Mouse (Mus musculus) G1E (cell line): ENCODE results near the gene Fam131a. TPM values are rescaled to one million over a fixed set of nuclear protein-coding genes. Genes with fewer than 3 reads are reported as not detected.

Source experiments
- ATAC-seq: 2 replicates; pipeline ENCODE4 v1.8.0; 2016; ENCODE audit warnings: mild to moderate bottlenecking; ENCODE audit not compliant: insufficient number of reproducible peaks, poor library complexity, low FRiP score, severe bottlenecking; ENCODE audit errors: extremely low read depth
- DNase-seq: peaks from one replicate; pipeline ENCODE4 v3.0.0; 2012; ENCODE audit warnings: low spot score
- H3K27me3 ChIP-seq: 2 replicates; pipeline ENCODE4 v1.6.1; 2012; ENCODE audit warnings: mild to moderate bottlenecking, low read length, inconsistent platforms; ENCODE audit not compliant: insufficient read depth
- H3K36me3 ChIP-seq: replicated peaks from 2 replicates; pipeline ENCODE3; 2012; ENCODE audit warnings: mild to moderate bottlenecking, inconsistent platforms
- H3K4me1 ChIP-seq: 2 replicates; pipeline ENCODE4 v1.6.1; 2012; ENCODE audit warnings: low read depth, low read length, inconsistent platforms, mixed read lengths; ENCODE audit not compliant: insufficient read depth
- H3K4me3 ChIP-seq: 2 replicates; pipeline ENCODE4 v1.5.1; 2012; ENCODE audit warnings: low read depth, mild to moderate bottlenecking, inconsistent platforms, low read length, moderate library complexity, mixed read lengths
- H3K9me3 ChIP-seq: replicated peaks from 2 replicates; pipeline ENCODE4 v1.6.1; 2012; ENCODE audit warnings: inconsistent platforms
- CTCF ChIP-seq: IDR thresholded peaks from 2 replicates; pipeline ENCODE4 v1.5.1; 2012; ENCODE audit warnings: low read depth, low read length, inconsistent platforms, mixed read lengths
- GATA1 ChIP-seq: IDR thresholded peaks from 2 replicates; pipeline ENCODE4 v1.6.1; 2012; ENCODE audit warnings: borderline replicate concordance, low read length, inconsistent platforms, mixed read lengths
- GATA2 ChIP-seq: IDR thresholded peaks from 2 replicates; pipeline ENCODE4 v1.6.1; 2012; ENCODE audit warnings: low read depth, low read length, inconsistent platforms, borderline replicate concordance
- POLR2AphosphoS5 ChIP-seq: IDR thresholded peaks from 2 replicates; pipeline ENCODE4 v1.6.1; 2012; ENCODE audit warnings: low read depth, low read length, inconsistent platforms; ENCODE audit not compliant: insufficient replicate concordance
- TAL1 ChIP-seq: conservative IDR thresholded peaks from 2 replicates; pipeline ENCODE4 v1.6.1; 2012; ENCODE audit warnings: low read depth, low read length, inconsistent platforms, mixed read lengths
- polyA plus RNA-seq: library from polyadenylated mRNA; stranded (reverse); fragments of >175 nt; gene quantifications from 2 replicates; pipeline ENCODE4 v1.2.3, GENCODE M21; 2012
- total RNA-seq, 2 experiments: library from RNA; stranded (forward) in 1 of 2; stranded (reverse) in 1 of 2; fragments of 200-1000 nt in 1 of 2; fragments of >200 nt in 1 of 2; fragmentation: Nextera tagmentation in 1 of 2; gene quantifications; 2 replicates each; pipeline ENCODE4 v1.2.3; 2014 to 2017

The Fam131a gene
- total and polyA plus RNA-seq, 3 experiments: 1.2 to 10.1 (median 3.9) TPM

GRCm38 (mm10) chr16:20670291-20670690 lies 22.8 kb upstream of the Fam131a start:
- Histone ChIP-seq H3K36me3 (peaks cover 24% of the 10 kb centered on the region), H3K4me3 (no peak overlapping the region), H3K4me1 (peaks cover 25% of the 10 kb centered on the region), H3K27me3 (no peaks in the 10 kb centered on the region), H3K9me3 (no peaks in the 10 kb centered on the region)
- ATAC-seq (no peak), DNase-seq (no peak)
- no peak for TF ChIP-seq TAL1
- no peak for TF ChIP-seq CTCF
- no peak for TF ChIP-seq GATA2
- no peak for TF ChIP-seq GATA1
- no peak for TF ChIP-seq POLR2AphosphoS5

DNA sequence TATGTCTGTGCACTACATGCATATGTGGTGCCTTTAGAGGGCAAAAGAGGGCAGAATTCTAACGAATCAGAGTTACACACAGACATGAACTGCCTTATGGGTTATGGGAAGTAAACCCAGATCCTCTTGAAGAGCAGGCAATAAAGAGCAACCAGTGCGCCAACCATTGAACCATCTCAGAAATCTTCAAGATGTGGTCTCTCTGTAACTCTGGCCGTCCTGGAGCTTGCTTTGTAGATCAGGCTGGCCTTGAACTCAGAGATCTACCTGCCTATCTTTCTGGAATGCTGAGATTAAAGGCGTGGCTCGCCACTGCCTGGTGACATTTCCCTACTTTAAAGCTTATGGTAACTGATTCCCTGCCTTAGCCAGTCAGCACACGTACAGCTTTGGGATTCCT lies 21.2 kb upstream of the Fam131a start:
- Histone ChIP-seq H3K4me3 (peak overlapping the region; percentile 85), H3K4me1 (peaks cover 40% of the 10 kb centered on the region), H3K27me3 (no peaks in the 10 kb centered on the region), H3K36me3 (peaks cover 34% of the 10 kb centered on the region), H3K9me3 (no peaks in the 10 kb centered on the region)
- no peak for ATAC-seq
- no peak for TF ChIP-seq CTCF
- TF ChIP-seq GATA2: no peak
- no peak for TF ChIP-seq TAL1
- no peak for TF ChIP-seq GATA1
- TF ChIP-seq POLR2AphosphoS5: no peak
- no peak for DNase-seq

DNA sequence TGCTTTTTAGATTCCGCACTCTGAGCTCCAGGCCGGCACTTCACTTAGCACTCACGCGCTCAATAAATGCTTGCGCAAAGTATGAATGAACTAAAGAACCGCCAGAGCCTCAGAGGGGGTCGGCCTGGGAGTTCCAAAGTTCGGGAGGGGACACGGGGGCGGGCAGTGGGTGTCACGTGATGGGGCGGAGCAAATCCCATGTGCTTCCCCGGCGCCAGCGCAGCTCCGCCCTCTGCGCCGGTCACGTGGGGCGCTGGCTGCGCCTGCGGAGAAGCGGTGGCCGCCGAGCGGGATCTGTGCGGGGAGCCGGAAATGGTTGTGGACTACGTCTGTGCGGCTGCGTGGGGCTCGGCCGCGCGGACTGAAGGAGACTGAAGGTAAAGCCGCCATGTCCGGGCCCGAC lies 20.5 kb upstream of the Fam131a start:
- Histone ChIP-seq H3K27me3 (no peaks in the 10 kb centered on the region), H3K4me1 (peaks cover 46% of the 10 kb centered on the region), H3K4me3 (peak overlapping the region; percentile 85), H3K36me3 (peaks cover 40% of the 10 kb centered on the region), H3K9me3 (no peaks in the 10 kb centered on the region)
- ATAC-seq (peak; percentile 48), DNase-seq (peak; percentile 84)
- TF ChIP-seq GATA1: no peak
- TF ChIP-seq GATA2: no peak
- TF ChIP-seq CTCF: no peak
- TF ChIP-seq TAL1: no peak
- no peak for TF ChIP-seq POLR2AphosphoS5

GRCm38 (mm10) chr16:20672965-20673705 lies 19.9 kb upstream of the Fam131a start:
- peaks cover 47% of the 10 kb centered on the region for H3K36me3 ChIP-seq
- ATAC-seq (no peak), DNase-seq (peak; percentile 56)
- H3K27me3 ChIP-seq: no peaks in the 10 kb centered on the region
- peak overlapping the region; percentile 85 for H3K4me3 ChIP-seq
- peaks cover 53% of the 10 kb centered on the region for H3K4me1 ChIP-seq
- no peaks in the 10 kb centered on the region for H3K9me3 ChIP-seq
- no peak for TF ChIP-seq GATA2

DNA sequence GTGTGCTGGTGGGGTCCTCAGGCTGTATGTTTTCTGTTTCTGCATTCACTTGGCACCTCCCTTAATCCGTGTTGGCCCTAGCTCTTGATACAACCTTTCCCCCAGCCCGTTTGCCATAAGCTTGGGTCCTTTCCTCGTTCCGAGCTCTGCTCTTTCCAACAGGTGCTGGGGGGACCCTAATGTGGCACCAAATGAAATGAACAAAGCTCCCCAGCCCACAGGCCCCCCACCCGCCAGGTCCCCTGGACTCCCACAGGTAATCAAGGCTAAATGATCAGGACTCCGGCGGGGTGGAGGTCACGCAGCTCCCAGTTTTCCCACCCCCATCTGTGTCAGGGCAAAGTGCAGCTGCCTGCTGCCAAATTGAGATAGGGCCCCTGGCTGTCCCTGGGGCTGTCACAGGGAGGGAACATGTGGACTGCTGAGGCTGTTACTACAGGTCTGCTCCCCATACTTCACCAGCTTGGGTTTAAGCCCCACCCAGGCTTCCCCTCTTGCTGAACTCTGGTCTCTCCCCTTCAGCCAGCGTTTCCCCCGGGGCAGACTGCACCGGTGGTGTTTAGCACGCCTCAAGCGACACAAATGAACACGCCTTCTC lies 19.2 kb upstream of the Fam131a start:
- no peaks in the 10 kb centered on the region for H3K27me3 ChIP-seq
- DNase-seq (peak; percentile 85), ATAC-seq (peak; percentile 70)
- H3K36me3 ChIP-seq: peaks cover 53% of the 10 kb centered on the region
- H3K4me1 ChIP-seq: peaks cover 59% of the 10 kb centered on the region
- no peaks in the 10 kb centered on the region for H3K9me3 ChIP-seq
- H3K4me3 ChIP-seq: peak overlapping the region; percentile 85
- TF ChIP-seq GATA2 (no peak), TAL1 (peak; percentile 71)

- peak overlapping the region; percentile 85 for H3K4me3 ChIP-seq
- no peak for DNase-seq
- ATAC-seq: no peak
- no peaks in the 10 kb centered on the region for H3K27me3 ChIP-seq
- H3K4me1 ChIP-seq: peaks cover 72% of the 10 kb centered on the region
- no peaks in the 10 kb centered on the region for H3K9me3 ChIP-seq
- TF ChIP-seq TAL1 (no peak), POLR2AphosphoS5 (no peak), GATA2 (no peak), GATA1 (no peak), CTCF (no peak)
- peaks cover 67% of the 10 kb centered on the region for H3K36me3 ChIP-seq
Measured at GRCm38 (mm10) chr16:20675213-20675612, 17.8 kb upstream of the Fam131a start.

GRCm38 (mm10) chr16:20676702-20677101 lies 16.3 kb upstream of the Fam131a start:
- Histone ChIP-seq H3K9me3 (no peaks in the 10 kb centered on the region), H3K27me3 (no peaks in the 10 kb centered on the region), H3K36me3 (peaks cover 82% of the 10 kb centered on the region), H3K4me1 (peaks cover 81% of the 10 kb centered on the region), H3K4me3 (no peak overlapping the region)
- ATAC-seq (no peak), DNase-seq (no peak)
- TF ChIP-seq GATA2 (no peak), CTCF (no peak), POLR2AphosphoS5 (no peak), TAL1 (no peak), GATA1 (no peak)
